Mouse (Mus musculus): ENCODE data around the gene 4930539E08Rik.

4930539E08Rik gene

DNA sequence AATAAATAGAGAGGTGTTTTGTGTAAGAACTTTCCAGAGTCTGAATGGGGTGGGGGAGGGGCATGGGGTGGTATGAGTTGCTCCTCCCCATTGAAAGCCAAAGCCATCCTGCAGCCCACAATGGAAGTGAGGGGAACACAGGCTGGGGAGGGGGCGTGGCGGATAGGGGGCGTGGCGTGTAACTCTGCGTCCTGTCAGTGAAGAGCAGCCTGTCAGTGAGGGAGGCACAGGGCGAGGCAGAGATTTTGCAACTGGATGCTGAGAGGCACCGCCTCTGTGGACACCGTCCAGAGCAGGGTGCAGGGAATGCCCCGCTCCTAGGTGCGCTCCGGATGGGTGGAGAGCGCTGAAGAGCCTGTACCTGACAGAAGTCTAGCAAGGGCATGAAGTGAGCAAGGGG is 56.9 kb downstream of the 4930539E08Rik start, which contains the start of gene Pnpla1:
TSS of gene Pnpla1 (plus strand) at position 207 of the 400 bp plus-strand sequence.
- DNase-seq (ENCODE audit: low spot score in 2 of 2): no peak

DNA sequence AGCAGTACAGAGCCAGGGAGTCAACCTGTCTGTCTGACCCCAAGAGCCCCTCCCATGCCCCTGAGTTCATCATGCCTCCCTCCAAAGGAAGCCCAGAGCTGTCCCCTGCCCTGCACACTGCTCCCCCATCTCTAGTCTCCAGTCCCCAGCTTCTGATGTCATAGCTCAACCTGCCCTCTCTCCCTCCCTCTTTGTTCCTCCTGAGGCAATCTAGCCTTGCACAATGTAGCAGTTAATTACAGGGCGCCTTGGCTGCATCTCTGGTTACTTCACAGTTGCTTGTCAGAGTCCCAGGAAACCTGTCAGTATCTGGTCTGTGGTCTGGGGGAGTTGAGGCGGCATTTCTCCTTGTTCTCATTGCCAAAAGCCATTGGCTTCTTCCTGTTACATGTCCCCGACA is 59.1 kb downstream of the 4930539E08Rik start:
- no peak for DNase-seq (ENCODE audit: low spot score in 2 of 2)

DNA sequence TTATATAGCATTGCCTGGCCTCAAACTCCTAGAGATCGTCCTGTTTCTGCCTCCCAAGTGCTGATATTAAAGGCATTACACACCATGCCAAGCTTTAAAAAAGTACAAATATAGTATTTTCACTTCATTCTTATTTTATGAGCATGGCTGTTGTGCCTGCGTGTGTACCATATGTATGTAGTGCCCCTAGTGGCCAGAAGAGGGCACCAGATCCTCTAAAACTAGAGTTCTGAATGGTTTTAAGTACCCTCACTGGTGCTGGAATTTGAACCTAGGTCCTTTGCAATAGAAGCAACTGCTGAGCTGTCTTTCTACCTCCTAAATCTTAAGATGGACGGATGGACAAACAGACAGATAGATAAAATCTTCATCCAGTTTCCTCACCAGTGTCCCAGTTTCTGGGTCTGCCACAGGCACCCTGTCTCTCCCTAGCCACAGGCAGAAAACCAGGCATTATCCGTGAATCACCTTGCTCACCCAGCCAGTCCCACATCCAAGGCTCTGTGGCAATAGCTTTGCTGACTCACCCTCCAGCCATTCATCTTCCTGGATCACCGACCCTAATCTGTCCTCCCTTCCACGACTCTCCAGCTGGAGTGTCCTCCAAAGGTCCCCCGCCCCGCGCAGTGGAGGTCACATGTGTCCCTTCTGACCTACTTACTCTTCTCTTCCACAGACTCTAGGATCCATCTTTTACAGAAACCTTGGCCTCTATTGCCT is 59.8 kb downstream of the 4930539E08Rik start:
- DNase-seq (ENCODE audit: low spot score in 2 of 2): no peak

- no peak for DNase-seq (ENCODE audit: low spot score in 2 of 2)
Measured at GRCm38 (mm10) chr17:28854377-28854776, 60.7 kb downstream of the 4930539E08Rik start.

GRCm38 (mm10) chr17:28850511-28850910 is 64.6 kb downstream of the 4930539E08Rik start:
- no peak for DNase-seq (ENCODE audit: low spot score in 2 of 2)

DNA sequence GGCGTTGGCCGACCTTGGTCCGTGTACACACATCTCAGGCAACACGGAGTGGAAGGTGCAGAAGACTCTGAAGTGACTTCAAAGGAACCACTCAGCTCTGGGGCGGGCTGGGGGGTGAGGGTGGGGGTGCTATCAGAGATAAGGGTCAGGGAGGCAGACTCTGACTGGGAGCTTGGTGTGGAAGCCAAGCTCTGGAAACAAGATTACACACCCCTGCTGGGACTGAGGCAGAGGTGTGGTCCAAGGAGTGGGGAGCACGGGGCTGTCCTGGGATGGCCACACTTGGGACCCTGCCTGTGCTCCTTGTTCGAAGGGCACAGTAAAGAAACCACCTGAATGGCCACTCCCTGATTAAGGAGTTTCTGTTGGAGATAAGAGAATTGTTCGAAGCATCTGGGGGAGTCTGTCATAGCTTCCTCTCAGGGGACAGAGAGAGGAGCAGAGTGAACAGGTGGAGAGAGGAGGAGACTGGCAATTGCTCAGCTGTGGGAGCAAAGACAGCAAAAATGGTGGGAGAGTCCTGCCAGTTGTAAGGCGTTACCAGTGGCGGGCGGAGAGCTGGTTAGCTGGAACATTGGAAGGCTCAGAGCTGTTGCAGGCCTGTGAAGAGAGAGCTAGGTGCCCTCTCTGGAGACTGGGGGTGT is 68.0 kb downstream of the 4930539E08Rik start:
- DNase-seq (ENCODE audit: low spot score in 2 of 2): no peak

Data from heart, adult 9 months (tissue).